Mouse (Mus musculus) lung, postnatal 0 days (tissue): Measurements from ENCODE around the gene Fnbp1.

Experiments used
- CTCF ChIP-seq: IDR thresholded peaks from 2 replicates; pipeline ENCODE4 v1.5.1; 2016; ENCODE audit warnings: antibody characterized with exemption, mild to moderate bottlenecking
- EP300 ChIP-seq: IDR thresholded peaks from 2 replicates; pipeline ENCODE4 v1.6.1; 2016; ENCODE audit warnings: antibody characterized with exemption, mild to moderate bottlenecking, control low read depth

GRCm38 (mm10) chr2:31067059-31067595, 74.7 kb downstream of the Fnbp1 start:
- no peak for TF ChIP-seq CTCF
- TF ChIP-seq EP300 = no peak
